22 mouse cellular contexts compared by ENCODE assay signal in the genomic region with DNA sequence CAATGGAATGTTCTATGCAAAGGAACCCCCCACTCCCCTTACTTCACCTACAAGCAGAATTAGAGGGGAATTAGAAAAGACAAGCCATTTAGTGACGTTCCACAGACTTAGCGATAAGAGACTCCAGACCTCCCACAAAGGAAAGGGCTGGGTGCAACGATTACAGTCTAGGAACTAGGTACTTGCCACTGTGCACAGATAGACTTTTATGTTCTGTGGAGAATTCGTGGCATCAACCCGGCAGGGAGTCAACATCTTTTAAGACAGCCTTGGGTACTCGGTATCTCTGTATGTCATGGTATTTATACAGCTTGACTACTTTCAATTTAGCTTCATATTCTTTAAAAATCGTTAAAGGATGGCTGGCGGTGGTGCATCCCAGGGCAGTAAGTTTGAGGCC. TPM values are rescaled to one million over a fixed set of nuclear protein-coding genes. Genes with fewer than 3 reads are reported as not detected.
DNase-seq lines count a peak whose midpoint lies in the region.
"Had no signal": no experiment of that assay in that cellular context is flagged by ENCODE, and none has a peak within 500 bp of the region (broad histone marks: within the 10 kb centered on the region; RNA-seq: fewer than 3 reads in every experiment).

No protein-coding gene starts in this region.

- DNase-seq in heart, adult 11 months: peak; percentile 18
- DNase-seq in heart, postnatal 36 days: no peak
- DNase-seq in heart, embryonic 10.5 days (ENCODE audit: low spot score): peak; percentile 71
- no peak for DNase-seq in heart, adult 9 months (ENCODE audit: low spot score in 2 of 2)
- peak; percentile 62 for DNase-seq in MEL-GATA-1-ER (ENCODE audit: extremely low read depth, low read depth)
- no peak for DNase-seq in gastrocnemius, adult 8-10 months (ENCODE audit: low spot score in 2 of 2)
- DNase-seq: adrenal gland, adult 2 months; adrenal gland, adult 8-10 months; adrenal gland, postnatal 10 days; adrenal gland, postnatal 14 days; adrenal gland, postnatal 25 days; adrenal gland, postnatal 36 days; B cell, adult 2 months; cerebellum, adult 11 months; cerebellum, adult 11-12 months; cerebellum, adult 18-20 months; cerebellum, adult 2 months had no signal

- peaks cover 26% of the 10 kb centered on the region for H3K4me1 ChIP-seq in heart, embryonic 10.5 days

- H3K9me3 ChIP-seq in heart, embryonic 10.5 days: no peaks in the 10 kb centered on the region

- H3K36me3 ChIP-seq in heart, embryonic 10.5 days: peaks cover 62% of the 10 kb centered on the region
- H3K36me3 ChIP-seq: G1E had no signal

- intact Hi-C loops in heart, postnatal 36 days (cut with DNase I): no loop called here

- 55% methylated on average over 8 of the region's 8 CpGs for WGBS in heart, embryonic 10.5 days

- no peak overlapping the region for H3K27ac ChIP-seq in heart, embryonic 10.5 days

- no peak overlapping the region for H3K4me3 ChIP-seq in heart, embryonic 10.5 days

- H3K27me3 ChIP-seq in heart, embryonic 10.5 days (ENCODE audit: insufficient read depth, poor library complexity, severe bottlenecking): no peaks in the 10 kb centered on the region
- H3K27me3 ChIP-seq: CH12.LX, Patski had no signal

RNA-seq across cellular contexts. Expression of a gene that starts 54.7 kb away (rescaled TPM):
- total RNA-seq in heart, postnatal 36 days (2021): 10 to 100 TPM; 57.6 to 64.6 TPM
- 10.5 and 17.5 TPM in 2 replicates for polyA plus RNA-seq in heart, embryonic 10.5 days (2016; fragmentation: Nextera tagmentation; extraction: Ambion mirVana)
- 10 to 100 TPM; 77.8 to 95.8 (median 86.4) TPM for total RNA-seq in gastrocnemius, adult 8-10 months (2022)
- total RNA-seq: adrenal gland, adult 2 months; adrenal gland, postnatal 14 days; adrenal gland, postnatal 25 days; adrenal gland, postnatal 36 days; CH12.LX; MEL had no signal
- polyA plus RNA-seq: activated CD4-positive, CD25-positive, alpha-beta regulatory T cell, adult 4 months; adrenal gland, adult 2 months; G1E; Patski had no signal

Comparison
In these comparisons a context has a peak if more than half of its experiments do, and no peak if none do; other contexts are left out.
1. DNase-seq: peak in heart, adult 11 months (single experiment), heart, embryonic 10.5 days (single experiment) and MEL-GATA-1-ER (single experiment); none in heart, postnatal 36 days (0 of 2), heart, adult 9 months (0 of 2) and gastrocnemius, adult 8-10 months (0 of 2).